Mouse (Mus musculus) forebrain, embryonic 11.5 days (tissue): ENCODE data around the gene Tmem59l. TPM values are rescaled to one million over a fixed set of nuclear protein-coding genes. Genes with fewer than 3 reads are reported as not detected.

ENCODE experiments used
- ATAC-seq: fragments of 200-750 bp; cut with Nextera tagmentation; replicated peaks from 2 replicates; pipeline ENCODE4 v1.8.0; 2017; ENCODE audit warnings: moderate TSS enrichment; ENCODE audit not compliant: low FRiP score
- DNase-seq: peaks from one replicate; pipeline ENCODE4 v3.0.0-alpha.2; 2017; ENCODE audit warnings: low spot score
- H3K27ac ChIP-seq: fragments of 300-500 bp; sonication (generic); 2 replicates; pipeline ENCODE4 v1.5.1; 2014; ENCODE audit warnings: low read depth, low read length
- H3K27me3 ChIP-seq: fragments of 300-500 bp; sonication (generic); 2 replicates; pipeline ENCODE4 v1.6.1; 2014; ENCODE audit warnings: mild to moderate bottlenecking, low read length, mixed read lengths; ENCODE audit not compliant: control insufficient read depth, insufficient read depth
- H3K36me3 ChIP-seq: fragments of 300-500 bp; sonication (generic); 2 replicates; pipeline ENCODE4 v1.6.1; 2014; ENCODE audit warnings: mild to moderate bottlenecking, low read length, moderate library complexity, mixed read lengths; ENCODE audit not compliant: control insufficient read depth, insufficient read depth
- H3K4me1 ChIP-seq: fragments of 300-500 bp; sonication (generic); replicated peaks from 2 replicates; pipeline ENCODE4 v1.6.1; 2014; ENCODE audit warnings: low read length, mixed read lengths; ENCODE audit not compliant: control insufficient read depth, insufficient read depth
- H3K4me2 ChIP-seq: fragments of 300-500 bp; sonication (generic); 2 replicates; pipeline ENCODE4 v1.6.1; 2014; ENCODE audit warnings: low read depth, mild to moderate bottlenecking, low read length, moderate library complexity, mixed read lengths; ENCODE audit not compliant: severe bottlenecking
- H3K4me3 ChIP-seq: fragments of 300-500 bp; sonication (generic); 2 replicates; pipeline ENCODE4 v1.5.1; 2014; ENCODE audit warnings: low read depth, low read length
- H3K9ac ChIP-seq: fragments of 300-500 bp; sonication (generic); 2 replicates; pipeline ENCODE4 v1.6.1; 2014; ENCODE audit warnings: low read length
- H3K9me3 ChIP-seq: fragments of 300-500 bp; sonication (generic); 2 replicates; pipeline ENCODE4 v1.6.1; 2016; ENCODE audit warnings: low read length, mixed read lengths; ENCODE audit not compliant: control insufficient read depth
- WGBS: fragments of 180-500 bp; shearing (Covaris S2); extraction: QIAGEN DNeasy Blood & Tissue Kit; methylation state at CpG from one replicate; pipeline ENCODE4 v1.1.7; 2014; 5-methylcytosine and 5-hydroxymethylcytosine counted together
- polyA plus RNA-seq: library from polyadenylated mRNA; unstranded; fragments of >200 nt; fragmentation: Nextera tagmentation; extraction: Ambion mirVana; gene quantifications from 2 replicates; pipeline ENCODE4 v1.2.1, GENCODE M21; 2014

Tmem59l gene
- polyA plus RNA-seq, 1 experiment from 2014 or later, result 10.4 TPM

- ATAC-seq, result no peak
- H3K36me3 ChIP-seq, result no peaks in the 10 kb centered on the region
- H3K27ac ChIP-seq, result no peak overlapping the region
- no peaks in the 10 kb centered on the region for H3K9me3 ChIP-seq
- peaks cover 96% of the 10 kb centered on the region for H3K27me3 ChIP-seq
- H3K4me1 ChIP-seq, result peaks cover 10% of the 10 kb centered on the region
- H3K4me3 ChIP-seq, result no peak overlapping the region; the same call in 1 of the 2 replicates
- H3K4me2 ChIP-seq, result no peak overlapping the region
- WGBS, result 2% methylated on average over 21 of the region's 21 CpGs
- no peak overlapping the region for H3K9ac ChIP-seq
- peak; percentile 65 for DNase-seq
Measured at GRCm38 (mm10) chr8:70495001-70495770, 8.0 kb upstream of the Tmem59l start.

- Histone ChIP-seq H3K9ac (no peak overlapping the region), H3K27ac (no peak overlapping the region), H3K4me3 (no peak overlapping the region; the same call in 1 of the 2 replicates), H3K36me3 (no peaks in the 10 kb centered on the region), H3K9me3 (no peaks in the 10 kb centered on the region), H3K4me2 (no peak overlapping the region), H3K4me1 (peaks cover 13% of the 10 kb centered on the region), H3K27me3 (peaks cover 96% of the 10 kb centered on the region)
- WGBS, result 2% methylated on average over 28 of the region's 28 CpGs
- DNase-seq (no peak), ATAC-seq (no peak)
Measured at GRCm38 (mm10) chr8:70494416-70494945, 7.3 kb upstream of the Tmem59l start.

GRCm38 (mm10) chr8:70493692-70494415 is 6.7 kb upstream of the Tmem59l start:
- Histone ChIP-seq H3K9ac (no peak overlapping the region), H3K9me3 (no peaks in the 10 kb centered on the region), H3K27me3 (peaks cover 98% of the 10 kb centered on the region), H3K4me2 (peak overlapping the region; percentile 42), H3K27ac (no peak overlapping the region), H3K4me1 (peaks cover 17% of the 10 kb centered on the region), H3K4me3 (peak overlapping the region; percentile 29; the same call in 1 of the 2 replicates), H3K36me3 (no peaks in the 10 kb centered on the region)
- no peak for DNase-seq
- 2% methylated on average over 47 of the region's 47 CpGs for WGBS
- no peak for ATAC-seq

- DNase-seq, result no peak
- no peak within 1 kb of the TSS for H3K9ac ChIP-seq
- H3K4me1 ChIP-seq, result peaks cover 24% of the 10 kb centered on the region
- no peaks in the 10 kb centered on the region for H3K9me3 ChIP-seq
- no peak for ATAC-seq
- H3K36me3 ChIP-seq, result no peaks in the 10 kb centered on the region
- no peak within 1 kb of the TSS for H3K27ac ChIP-seq
- H3K27me3 ChIP-seq, result peaks cover 98% of the 10 kb centered on the region
- H3K4me3 ChIP-seq, result peak within 1 kb of the TSS; percentile 29
- H3K4me2 ChIP-seq, result peak within 1 kb of the TSS; percentile 42
- under 1% methylated on average over 62 of the region's 93 CpGs for WGBS
Measured at GRCm38 (mm10) chr8:70492664-70493640, 5.8 kb upstream of the Tmem59l start, which contains the start of gene Crlf1. Gene Crlf1 (plus strand): TSS chr8:70493158.

DNA sequence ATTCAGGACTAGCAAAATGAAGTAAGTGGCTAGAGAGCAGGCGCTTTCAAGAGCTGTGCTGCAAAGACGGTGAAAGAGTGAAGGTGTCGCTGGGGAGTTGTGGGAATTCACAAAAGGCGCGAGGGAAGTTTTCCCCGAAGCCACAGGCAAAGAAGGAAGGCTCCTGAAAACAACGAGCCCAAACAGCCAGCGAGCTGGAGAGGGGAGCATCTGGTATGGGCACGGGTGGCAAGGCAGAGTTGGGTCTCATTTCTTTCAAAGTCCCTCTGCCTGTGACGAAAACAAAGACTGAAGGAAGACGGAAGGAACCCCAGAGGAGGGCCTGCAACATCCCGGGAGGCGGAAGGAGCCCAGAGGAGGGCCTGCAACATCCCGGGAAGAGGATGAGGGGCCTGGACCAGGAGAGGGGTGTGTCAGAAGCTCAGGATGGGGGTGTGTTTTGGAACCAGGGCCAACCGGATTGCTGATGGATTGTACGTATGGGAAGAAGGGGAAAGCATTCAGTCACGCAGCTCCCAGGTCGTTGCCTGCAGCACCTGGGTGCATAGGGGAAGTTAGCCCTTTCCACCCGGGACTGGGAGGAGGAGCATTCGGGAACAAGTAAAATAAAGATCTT is 3.8 kb upstream of the Tmem59l start:
- under 1% methylated on average over 20 of the region's 20 CpGs for WGBS
- Histone ChIP-seq H3K4me1 (peaks cover 30% of the 10 kb centered on the region), H3K4me3 (no peak overlapping the region)

GRCm38 (mm10) chr8:70490061-70490879 is 3.1 kb upstream of the Tmem59l start:
- Histone ChIP-seq H3K4me1 (peaks cover 27% of the 10 kb centered on the region), H3K4me3 (no peak overlapping the region), H3K9ac (no peak overlapping the region), H3K27me3 (peaks cover 96% of the 10 kb centered on the region), H3K4me2 (no peak overlapping the region), H3K36me3 (no peaks in the 10 kb centered on the region), H3K9me3 (no peaks in the 10 kb centered on the region), H3K27ac (no peak overlapping the region)
- ATAC-seq (no peak), DNase-seq (no peak)
- 8% methylated on average over 10 of the region's 10 CpGs for WGBS

More for the DNA sequence above, 3.8 kb upstream of the Tmem59l start:
- ATAC-seq, result no peak
- H3K9me3 ChIP-seq, result no peaks in the 10 kb centered on the region
- H3K27ac ChIP-seq, result no peak overlapping the region
- no peak for DNase-seq
- H3K9ac ChIP-seq, result no peak overlapping the region
- no peaks in the 10 kb centered on the region for H3K36me3 ChIP-seq
- H3K27me3 ChIP-seq, result peaks cover 98% of the 10 kb centered on the region
- no peak overlapping the region for H3K4me2 ChIP-seq

DNA sequence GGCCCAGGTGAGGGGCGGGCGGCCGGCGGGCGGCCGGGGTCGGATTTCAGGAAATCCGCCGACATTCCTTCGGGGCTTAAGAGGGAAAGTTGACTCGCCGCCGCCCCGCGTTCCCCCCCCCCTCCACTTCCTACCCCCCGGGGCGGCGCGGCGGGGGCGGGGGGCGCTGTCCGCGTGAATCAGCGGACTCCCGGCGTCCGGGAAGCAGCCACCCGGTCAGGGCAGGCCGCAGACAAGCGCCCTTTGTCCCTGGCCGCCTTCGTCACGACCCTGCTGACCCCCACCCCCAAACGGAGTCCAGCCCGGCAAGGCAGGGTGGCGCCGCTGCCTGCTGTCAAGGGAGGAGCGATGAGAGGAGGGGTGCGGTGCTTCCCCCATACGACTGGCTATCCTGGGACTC is 2.4 kb upstream of the Tmem59l start:
- 2% methylated on average over 28 of the region's 41 CpGs for WGBS
- H3K4me2 ChIP-seq, result peak overlapping the region; percentile 31
- ATAC-seq (no peak), DNase-seq (no peak)
- peak overlapping the region; percentile 18 for H3K4me3 ChIP-seq
- peaks cover 96% of the 10 kb centered on the region for H3K27me3 ChIP-seq
- H3K27ac ChIP-seq, result no peak overlapping the region
- no peak overlapping the region for H3K9ac ChIP-seq
- H3K36me3 ChIP-seq, result no peaks in the 10 kb centered on the region
- no peaks in the 10 kb centered on the region for H3K9me3 ChIP-seq
- H3K4me1 ChIP-seq, result peaks cover 27% of the 10 kb centered on the region
